Mouse (Mus musculus): ENCODE measurements at regions not wholly inside any gene's neighbourhood (a gene's known extent, or its start where the extent isn't known, plus 50 kb on each side); places are given as distances from the start of the nearest gene placed in this dataset.

GRCm38 (mm10) chr5:53380203-53380602 is 85.7 kb upstream of the Rbpj start:
- no peak for DNase-seq (ENCODE audit: extremely low spot score, low read depth, low spot score)

GRCm38 (mm10) chr5:53381492-53382199 is 84.3 kb upstream of the Rbpj start:
- no peak for DNase-seq (ENCODE audit: extremely low spot score, low read depth, low spot score)

DNA sequence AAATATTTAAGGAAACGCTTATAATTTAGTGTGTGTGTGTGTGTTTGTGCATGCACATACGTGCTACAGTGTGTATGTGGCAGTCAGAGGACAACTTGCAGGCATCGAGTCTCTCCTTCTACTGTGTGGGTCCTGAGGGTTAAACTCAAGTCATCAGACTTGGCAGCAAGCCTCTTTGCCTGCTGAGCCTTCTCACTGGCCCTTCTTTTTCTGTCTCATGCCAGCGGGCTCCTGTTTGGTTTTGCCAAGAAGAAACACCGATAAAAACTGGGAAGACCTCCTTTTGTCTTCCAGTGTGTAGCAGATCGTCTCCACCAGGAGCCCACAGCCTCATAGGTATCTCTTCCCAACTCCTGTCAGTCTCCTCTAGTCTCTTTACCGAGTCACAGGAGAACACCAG is 81.9 kb upstream of the Rbpj start:
- no peak for DNase-seq (ENCODE audit: extremely low spot score, low read depth, low spot score)

GRCm38 (mm10) chr5:53385513-53386148 is 80.3 kb upstream of the Rbpj start:
- DNase-seq (ENCODE audit: extremely low spot score, low read depth, low spot score), result no peak

DNA sequence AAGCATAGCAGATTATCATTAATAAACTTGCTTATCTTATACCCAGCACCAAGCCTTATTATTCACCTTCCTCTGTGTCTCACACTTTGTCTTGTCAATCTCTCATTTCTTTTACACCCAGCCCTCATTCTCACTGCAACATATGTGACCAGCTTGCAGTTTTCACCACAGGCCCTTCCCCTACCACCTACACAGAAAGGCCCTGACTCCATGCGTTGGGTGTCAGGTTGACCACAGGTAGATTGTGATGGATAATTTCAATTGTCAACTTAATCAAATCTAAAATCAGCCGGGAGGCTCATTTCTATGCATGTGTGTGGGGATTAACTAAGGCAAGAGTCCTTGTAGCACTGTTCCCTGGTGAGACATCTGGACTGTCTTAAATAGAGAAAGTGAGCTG is 72.4 kb upstream of the Rbpj start:
- DNase-seq (ENCODE audit: extremely low spot score, low read depth, low spot score), result no peak

DNA sequence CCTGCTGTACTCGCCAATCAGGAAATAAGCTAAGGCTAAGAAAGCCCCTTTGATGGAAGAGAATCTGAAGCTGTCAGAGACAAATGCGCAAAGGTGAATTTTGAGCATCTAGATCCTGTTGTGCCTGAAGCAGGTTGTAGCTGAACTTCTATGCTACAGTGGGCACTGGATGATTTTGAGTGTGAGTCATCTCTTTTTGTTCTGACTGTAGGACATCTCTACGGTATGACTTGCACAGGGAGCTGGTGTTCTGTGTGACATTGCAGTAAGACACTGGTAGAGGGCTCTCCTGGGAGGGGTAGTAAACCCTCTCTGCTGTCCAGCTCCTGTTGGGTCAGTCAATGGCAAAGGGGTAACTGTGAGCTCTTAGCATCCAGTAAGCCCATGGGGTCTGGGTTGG is 71.4 kb upstream of the Rbpj start:
- no peak for DNase-seq (ENCODE audit: extremely low spot score, low read depth, low spot score)

GRCm38 (mm10) chr5:53398428-53399058 is 67.4 kb upstream of the Rbpj start:
- DNase-seq (ENCODE audit: extremely low spot score, low read depth, low spot score), result no peak

- DNase-seq (ENCODE audit: extremely low spot score, low read depth, low spot score), result no peak
These were observed 64.9 kb upstream of the Rbpj start for GRCm38 (mm10) chr5:53401093-53401492.

GRCm38 (mm10) chr5:53402022-53402421 is 63.9 kb upstream of the Rbpj start:
- DNase-seq (ENCODE audit: extremely low spot score, low read depth, low spot score), result no peak

- DNase-seq (ENCODE audit: extremely low spot score, low read depth, low spot score), result no peak
These were observed 63.3 kb upstream of the Rbpj start for GRCm38 (mm10) chr5:53402619-53403151.

GRCm38 (mm10) chr5:53405929-53406328 is 60.0 kb upstream of the Rbpj start:
- no peak for DNase-seq (ENCODE audit: extremely low spot score, low read depth, low spot score)

DNA sequence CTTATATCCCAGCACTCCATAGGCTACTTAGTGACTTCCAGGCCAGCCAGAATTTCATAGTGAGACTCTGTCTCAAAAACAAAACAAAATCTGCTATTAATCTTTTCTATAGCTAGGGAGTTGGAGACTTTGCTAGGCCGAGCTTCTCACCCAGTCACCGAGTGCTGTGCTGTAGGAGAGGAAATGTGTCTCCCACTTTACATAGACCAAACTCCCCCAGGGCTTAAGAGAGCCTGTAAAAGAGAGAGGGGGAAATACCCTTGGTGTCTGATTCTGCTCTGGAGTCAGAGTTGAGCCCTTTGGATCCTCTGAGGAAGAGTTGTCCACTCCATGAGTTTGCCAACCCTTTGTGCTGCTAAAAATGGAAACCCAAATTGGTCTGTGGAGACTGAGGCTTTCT is 58.3 kb upstream of the Rbpj start:
- no peak for DNase-seq (ENCODE audit: extremely low spot score, low read depth, low spot score)

GRCm38 (mm10) chr5:53408235-53408634 is 57.7 kb upstream of the Rbpj start:
- DNase-seq (ENCODE audit: extremely low spot score, low read depth, low spot score), result no peak

DNA sequence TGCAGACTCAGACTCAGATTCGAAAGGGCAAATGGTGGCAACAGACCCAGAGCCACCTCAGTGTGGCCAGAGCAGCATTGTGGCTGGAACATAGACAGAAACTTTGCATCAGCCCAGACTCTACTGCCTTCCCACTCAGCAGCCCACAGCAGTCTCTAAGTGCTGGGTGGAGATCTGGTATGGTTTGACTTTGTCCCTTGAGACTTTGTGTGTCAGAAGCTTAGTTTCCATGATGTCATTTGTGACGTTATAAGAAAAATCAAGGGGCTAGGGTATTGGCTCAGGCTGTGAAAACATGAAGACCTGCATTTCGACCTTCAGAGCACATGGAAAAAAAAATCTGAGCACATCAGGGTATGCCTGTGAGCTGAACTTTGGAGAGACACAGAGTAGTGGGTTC is 56.2 kb upstream of the Rbpj start:
- DNase-seq (ENCODE audit: extremely low spot score, low read depth, low spot score), result no peak

DNA sequence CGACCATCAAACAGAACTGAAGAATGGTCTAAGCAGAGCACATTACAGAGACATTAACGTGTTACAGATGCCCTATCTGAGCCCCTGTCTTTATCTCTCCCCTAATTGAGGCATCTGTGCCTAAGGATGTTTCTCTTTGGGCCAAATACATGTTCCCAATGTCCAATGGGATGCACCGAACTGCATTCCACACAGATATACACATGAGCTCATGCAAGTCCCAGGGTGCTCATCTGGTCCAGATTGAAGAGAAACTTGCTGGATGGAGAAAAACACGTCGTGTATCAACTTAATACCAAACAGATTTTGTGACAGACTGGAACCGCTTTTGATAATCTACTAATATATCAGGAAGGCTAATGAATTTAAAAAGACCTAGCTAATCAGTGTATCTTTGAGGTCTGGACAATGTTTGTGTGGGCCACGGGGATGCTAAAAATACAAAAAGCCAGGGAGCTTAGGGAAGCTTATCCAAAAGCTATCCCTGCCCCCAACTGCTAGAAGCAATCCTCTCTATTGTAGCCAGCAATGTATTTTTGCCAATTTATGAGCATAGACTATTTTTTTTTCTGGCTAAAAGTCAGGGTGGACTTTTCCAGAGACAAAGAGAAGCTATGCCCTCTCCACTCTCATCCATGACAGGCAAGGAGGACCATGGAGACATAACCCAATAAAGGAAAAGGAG is 53.4 kb upstream of the Rbpj start:
- DNase-seq (ENCODE audit: extremely low spot score, low read depth, low spot score), result no peak

- DNase-seq (ENCODE audit: extremely low spot score, low read depth, low spot score), result no peak
These were observed 52.3 kb upstream of the Rbpj start for GRCm38 (mm10) chr5:53413677-53414076.

- no peak for DNase-seq (ENCODE audit: extremely low spot score, low read depth, low spot score)
These were observed 50.5 kb upstream of the Rbpj start for GRCm38 (mm10) chr5:53415472-53415871.

Measured in hindlimb bud, embryonic 11.5 days (tissue).